Mouse (Mus musculus) adrenal gland, adult 2 months (tissue): Measurements from ENCODE around the gene Olfr945. TPM values are rescaled to one million over a fixed set of nuclear protein-coding genes. Genes with fewer than 3 reads are reported as not detected.

Experiments
- DNase-seq: peaks from one replicate; pipeline ENCODE4 v3.0.0; 2021
- long read RNA-seq: library from polyadenylated mRNA; stranded (forward); transcript quantifications from one replicate; pipeline ENCODE4 v2.0.0, GENCODE M21; 2021
- polyA plus RNA-seq: library from polyadenylated mRNA; depleted of rRNA; stranded (reverse); fragments of >200 nt; gene quantifications from 2 replicates; pipeline ENCODE4 v1.2.3, GENCODE M21; 2012; rRNA removed
- total RNA-seq, 2 experiments: library from RNA; stranded (reverse); gene quantifications; 2 replicates each; pipeline ENCODE4 v1.2.3; 2021

Olfr945 gene
- total RNA-seq (not detected), polyA plus RNA-seq (not detected in 2 replicates)
- long read RNA-seq, result 0 reads

DNA sequence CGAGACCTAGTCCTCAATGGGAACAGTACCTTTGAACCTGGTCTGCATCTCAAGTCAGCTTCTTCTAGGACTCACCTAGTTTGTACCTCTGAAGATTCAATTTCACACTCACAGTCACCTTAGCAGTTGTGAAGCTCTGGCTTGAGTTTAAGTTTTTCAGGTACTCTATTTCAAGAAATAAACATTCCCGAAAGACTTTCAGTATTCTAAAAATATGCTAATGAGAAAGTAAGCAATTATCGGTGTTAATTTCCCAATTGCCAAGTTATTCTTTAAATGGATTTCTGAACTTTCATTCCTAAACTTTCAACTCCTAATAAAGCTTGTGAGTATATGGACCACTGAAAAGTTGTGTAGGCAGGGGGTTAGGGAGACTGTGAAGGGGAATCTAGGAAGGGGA, at the start of gene Olfr945:
Gene Olfr945, minus strand, starts transcription at position 101 of the 400 bp plus-strand sequence.
- DNase-seq, result no peak

DNA sequence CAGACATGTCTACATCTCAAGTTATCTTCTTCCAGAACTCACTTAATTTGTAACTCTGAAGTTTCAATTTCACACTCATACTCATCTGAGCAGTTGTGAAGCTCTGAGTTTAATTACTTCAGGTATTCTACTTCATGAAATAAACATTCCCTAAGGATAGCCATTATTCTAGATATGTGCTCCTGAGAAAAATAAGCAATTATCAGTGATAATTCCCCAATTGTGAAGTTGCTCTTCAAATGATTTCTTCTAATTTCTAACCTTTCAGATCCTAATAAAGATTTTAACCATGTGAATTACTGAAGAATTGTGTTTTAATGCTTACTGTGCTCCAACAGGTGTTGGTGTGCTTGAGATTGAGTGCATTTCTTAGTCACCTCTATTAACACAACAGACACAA, 49.3 kb upstream of the Olfr945 start, which contains the start of gene Olfr948:
Gene Olfr948, minus strand, starts transcription at position 101 of the 400 bp plus-strand sequence.
- no peak for DNase-seq

DNA sequence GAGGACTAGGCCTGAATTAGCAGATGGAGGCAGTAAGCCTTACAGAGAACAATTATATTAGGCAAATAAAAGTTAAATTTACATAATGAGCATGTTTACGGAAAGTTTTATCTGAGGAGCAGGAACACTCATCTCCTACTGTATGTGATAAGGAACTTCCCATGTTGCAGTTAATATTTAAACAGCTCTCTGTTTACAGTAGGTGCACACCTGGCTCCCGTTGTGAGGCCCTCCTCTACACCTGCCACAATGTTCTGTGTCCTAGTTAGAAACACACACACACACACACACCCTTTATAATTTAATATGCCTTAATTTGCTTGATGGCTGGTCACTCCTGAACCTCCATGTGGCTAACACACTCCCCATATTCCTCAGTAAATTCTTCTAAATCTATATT, 10.5 kb upstream of the Olfr945 start:
- DNase-seq, result no peak

DNA sequence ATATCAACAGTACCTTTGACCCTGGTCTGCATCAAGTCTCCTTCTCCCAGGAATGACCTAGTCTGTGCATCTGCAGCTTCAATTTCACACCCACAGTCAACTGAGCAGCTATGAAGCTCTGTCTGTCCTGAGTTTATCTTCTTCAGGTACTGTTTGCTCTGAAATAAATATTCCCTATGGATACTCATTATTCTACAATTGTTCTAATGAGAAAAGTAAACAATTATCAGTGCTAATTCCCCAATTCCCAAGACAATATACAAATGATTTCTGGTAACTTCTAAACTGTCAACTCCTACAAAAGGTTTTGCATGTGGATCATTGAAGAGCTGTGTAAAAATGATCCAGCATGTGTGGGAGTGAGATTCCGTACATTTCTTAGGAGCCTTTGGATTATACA, 26.7 kb downstream of the Olfr945 start, which contains the start of gene Olfr1537:
Gene Olfr1537, minus strand, starts transcription at position 101 of the 400 bp plus-strand sequence.
- no peak for DNase-seq

Other genes with a start within 250 kb of the Olfr945 start
- gene Olfr937, start 211.9 kb downstream of the Olfr945 start, total RNA-seq, result not detected
- not detected in 2 replicates for gene Olfr937, start 211.9 kb downstream of the Olfr945 start, polyA plus RNA-seq
- gene Olfr938, start 197.9 kb downstream of the Olfr945 start, total RNA-seq, result not detected
- not detected in 2 replicates for gene Olfr938, start 197.9 kb downstream of the Olfr945 start, polyA plus RNA-seq
- not detected for gene Olfr27, start 148.7 kb downstream of the Olfr945 start, total RNA-seq
- not detected in 2 replicates for gene Olfr27, start 148.7 kb downstream of the Olfr945 start, polyA plus RNA-seq
- gene Olfr943, start 110.5 kb downstream of the Olfr945 start, total RNA-seq, result not detected
- gene Olfr943, start 110.5 kb downstream of the Olfr945 start, polyA plus RNA-seq, result not detected in 2 replicates
- not detected for gene Olfr944, start 74.9 kb downstream of the Olfr945 start, total RNA-seq
- not detected in 2 replicates for gene Olfr944, start 74.9 kb downstream of the Olfr945 start, polyA plus RNA-seq
- gene Olfr1537, start 26.8 kb downstream of the Olfr945 start, total RNA-seq, result not detected
- not detected in 2 replicates for gene Olfr1537, start 26.8 kb downstream of the Olfr945 start, polyA plus RNA-seq
- not detected for gene Olfr948, start 49.2 kb upstream of the Olfr945 start, total RNA-seq
- gene Olfr948, start 49.2 kb upstream of the Olfr945 start, polyA plus RNA-seq, result not detected in 2 replicates
- not detected for gene Olfr951, start 110.6 kb upstream of the Olfr945 start, total RNA-seq
- gene Olfr951, start 110.6 kb upstream of the Olfr945 start, polyA plus RNA-seq, result not detected in 2 replicates
- not detected for gene Olfr952, start 150.3 kb upstream of the Olfr945 start, total RNA-seq
- not detected in 2 replicates for gene Olfr952, start 150.3 kb upstream of the Olfr945 start, polyA plus RNA-seq
- not detected for gene Olfr954, start 179.9 kb upstream of the Olfr945 start, total RNA-seq
- gene Olfr954, start 179.9 kb upstream of the Olfr945 start, polyA plus RNA-seq, result not detected in 2 replicates
- gene Olfr955, start 195.1 kb upstream of the Olfr945 start, total RNA-seq, result not detected
- gene Olfr955, start 195.1 kb upstream of the Olfr945 start, polyA plus RNA-seq, result not detected in 2 replicates
- not detected for gene Olfr44, start 217.2 kb upstream of the Olfr945 start, total RNA-seq
- gene Olfr44, start 217.2 kb upstream of the Olfr945 start, polyA plus RNA-seq, result not detected in 2 replicates
- not detected for gene Olfr957, start 239.0 kb upstream of the Olfr945 start, total RNA-seq
- not detected in 2 replicates for gene Olfr957, start 239.0 kb upstream of the Olfr945 start, polyA plus RNA-seq